Mouse (Mus musculus): Measurements from ENCODE around the gene Exoc5.

Exoc5 gene

DNA sequence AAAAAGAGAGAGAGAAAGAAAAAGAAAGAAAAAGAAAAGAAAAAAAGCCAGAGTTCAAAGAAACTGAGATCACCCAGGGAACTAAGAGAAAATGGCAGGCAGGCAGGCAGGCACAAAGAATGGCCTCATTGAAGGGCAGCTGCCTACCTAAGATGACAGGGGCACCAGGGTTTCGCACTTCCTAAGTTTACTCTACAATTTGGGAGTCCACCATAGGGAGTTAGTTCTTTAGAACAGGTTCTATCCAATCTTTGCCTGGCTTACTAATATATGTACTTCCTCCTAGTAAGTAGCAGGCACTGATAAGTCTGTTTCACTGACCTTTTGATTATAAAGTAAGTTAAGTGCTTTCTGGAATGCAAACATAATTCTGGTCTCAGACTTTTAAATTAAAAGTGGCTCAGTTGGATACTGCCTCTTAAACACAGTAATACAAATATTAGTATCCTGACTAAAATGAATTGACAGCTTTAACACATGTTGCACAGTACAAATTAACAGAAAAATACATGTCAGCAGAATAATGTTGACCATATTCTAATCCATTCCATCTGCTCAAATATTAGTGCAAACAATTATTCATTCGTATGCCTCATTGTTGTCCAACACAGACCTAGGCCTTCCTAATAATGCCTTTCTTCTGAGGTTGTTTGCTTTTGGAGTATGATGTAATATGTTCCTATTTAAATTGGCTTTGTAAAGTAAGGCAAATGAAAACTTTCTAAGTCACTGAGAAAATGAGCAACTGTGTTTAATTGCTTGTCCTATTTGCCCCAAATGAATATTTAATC is 57.9 kb downstream of the Exoc5 start:
- in situ Hi-C loops (cut with MboI, MseI), result no loop called here

DNA sequence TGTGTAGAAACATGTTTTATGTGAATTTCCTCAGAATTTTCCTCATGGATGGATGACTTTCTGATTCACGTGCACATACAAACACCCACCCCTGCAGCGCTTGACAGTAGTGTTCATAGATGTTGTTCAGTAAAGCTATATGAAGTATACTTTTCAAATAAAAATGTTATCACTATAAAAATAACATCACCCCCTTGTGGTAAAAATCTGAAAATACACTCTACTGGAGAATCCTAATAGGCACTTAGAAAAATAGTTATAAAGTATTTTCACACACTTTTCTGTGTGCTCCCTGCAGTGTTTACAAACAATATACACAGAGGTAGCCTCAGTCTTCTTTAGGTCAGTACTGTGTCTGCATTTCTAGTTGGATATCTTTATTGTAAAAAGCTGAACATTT is 58.5 kb downstream of the Exoc5 start:
- in situ Hi-C loops (cut with MboI, MseI), result no loop called here

DNA sequence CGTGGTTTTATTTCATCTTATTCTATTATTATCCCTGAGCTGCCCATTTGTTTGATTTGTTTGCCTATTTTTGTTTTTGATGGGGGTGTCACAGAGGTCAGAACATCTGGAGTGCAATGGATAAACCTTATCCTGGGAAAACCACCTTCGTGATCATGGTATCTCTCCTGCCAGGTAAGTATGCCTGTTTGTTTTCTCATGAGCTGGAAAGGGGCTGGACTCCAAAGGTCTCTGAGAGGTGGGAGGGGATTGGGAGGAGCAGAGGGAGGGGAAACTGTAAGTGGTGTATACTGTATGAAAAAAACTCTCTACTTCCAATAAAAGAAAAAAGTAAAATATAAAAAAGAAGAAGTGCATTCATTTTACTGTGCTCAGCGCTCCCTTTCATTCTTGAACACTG is 64.8 kb downstream of the Exoc5 start:
- in situ Hi-C loops (cut with MboI, MseI), result no loop called here

DNA sequence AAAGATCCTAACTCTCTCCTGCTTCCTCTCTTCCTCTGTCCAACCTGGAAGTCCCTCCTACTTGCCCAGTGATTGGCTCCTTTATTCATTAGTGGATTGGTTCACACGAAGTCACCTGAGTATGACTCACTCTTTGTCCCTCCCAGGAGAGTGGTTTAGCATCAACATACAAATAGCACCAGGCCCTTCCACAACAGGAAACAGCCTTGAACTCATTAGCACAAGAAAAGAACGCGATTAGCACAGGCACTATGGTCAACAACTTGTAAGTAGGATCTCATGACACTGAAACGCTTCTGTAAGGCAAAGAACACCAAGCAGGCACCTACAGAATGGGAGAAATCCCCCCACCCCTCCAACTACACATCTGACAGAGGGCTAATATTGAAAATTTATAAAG is 67.7 kb downstream of the Exoc5 start:
- in situ Hi-C loops (cut with MboI, MseI), result no loop called here

DNA sequence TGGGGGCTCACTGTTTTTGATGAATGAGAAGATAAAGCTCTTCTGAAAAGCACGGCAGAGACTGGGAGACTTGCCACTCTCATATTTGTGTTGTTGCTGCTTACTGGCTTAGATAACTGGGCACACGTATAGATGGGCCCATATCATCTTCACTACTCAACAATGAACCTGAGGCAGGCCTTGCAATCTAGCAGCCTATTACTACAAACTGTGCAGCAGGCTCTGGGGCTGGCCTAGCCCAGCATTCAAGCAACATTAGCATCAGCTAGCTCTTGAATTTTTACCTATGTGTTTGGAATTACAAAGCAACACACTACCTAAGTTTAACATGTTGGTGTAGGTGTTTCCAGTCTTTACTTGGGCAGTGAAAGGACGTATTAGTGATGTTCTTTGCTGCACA is 72.6 kb downstream of the Exoc5 start:
- in situ Hi-C loops (cut with MboI, MseI), result no loop called here

DNA sequence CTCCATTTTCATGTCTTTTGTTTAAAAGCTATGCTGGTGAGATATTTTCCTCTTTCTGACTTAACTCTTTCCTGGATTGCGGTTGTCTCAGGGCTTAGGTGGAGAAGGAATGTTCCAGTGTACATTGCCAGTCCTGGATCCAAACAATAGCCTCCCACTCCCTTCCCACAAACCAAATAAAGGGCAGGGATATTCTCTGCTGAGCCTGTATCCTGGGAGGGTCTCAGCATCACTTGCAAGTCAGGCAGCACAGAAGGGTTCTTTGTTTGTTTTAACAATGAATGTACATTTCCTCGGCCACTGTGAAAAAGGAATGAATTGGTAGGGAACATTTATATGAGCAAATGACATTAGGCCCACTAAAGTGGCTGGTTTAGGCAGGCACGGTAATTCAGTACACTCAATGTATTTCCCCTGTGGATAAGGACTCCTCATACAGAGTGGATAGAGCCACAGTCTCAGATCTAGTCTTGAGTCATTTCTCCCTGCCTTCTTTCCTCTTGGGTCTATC is 74.3 kb downstream of the Exoc5 start:
- in situ Hi-C loops (cut with MboI, MseI), result no loop called here

DNA sequence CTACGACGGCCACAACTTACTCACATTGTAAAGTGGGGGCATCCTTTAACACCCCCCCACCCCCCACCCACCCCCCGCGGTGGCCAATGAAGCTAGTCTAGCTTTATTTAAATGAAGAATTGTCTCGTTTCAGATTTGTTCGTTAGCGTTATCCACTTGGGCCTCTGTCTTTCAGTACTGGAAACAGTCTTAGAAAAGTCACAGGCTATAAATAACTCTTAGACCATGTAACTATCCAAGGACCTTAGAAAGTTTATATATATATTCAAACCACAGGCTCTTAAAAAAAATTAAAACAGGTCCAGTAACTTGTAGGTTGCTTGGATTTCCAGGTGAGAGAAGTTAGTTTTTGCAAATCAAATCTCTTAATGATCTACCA is 75.3 kb downstream of the Exoc5 start:
- in situ Hi-C loops (cut with MboI, MseI), result no loop called here

DNA sequence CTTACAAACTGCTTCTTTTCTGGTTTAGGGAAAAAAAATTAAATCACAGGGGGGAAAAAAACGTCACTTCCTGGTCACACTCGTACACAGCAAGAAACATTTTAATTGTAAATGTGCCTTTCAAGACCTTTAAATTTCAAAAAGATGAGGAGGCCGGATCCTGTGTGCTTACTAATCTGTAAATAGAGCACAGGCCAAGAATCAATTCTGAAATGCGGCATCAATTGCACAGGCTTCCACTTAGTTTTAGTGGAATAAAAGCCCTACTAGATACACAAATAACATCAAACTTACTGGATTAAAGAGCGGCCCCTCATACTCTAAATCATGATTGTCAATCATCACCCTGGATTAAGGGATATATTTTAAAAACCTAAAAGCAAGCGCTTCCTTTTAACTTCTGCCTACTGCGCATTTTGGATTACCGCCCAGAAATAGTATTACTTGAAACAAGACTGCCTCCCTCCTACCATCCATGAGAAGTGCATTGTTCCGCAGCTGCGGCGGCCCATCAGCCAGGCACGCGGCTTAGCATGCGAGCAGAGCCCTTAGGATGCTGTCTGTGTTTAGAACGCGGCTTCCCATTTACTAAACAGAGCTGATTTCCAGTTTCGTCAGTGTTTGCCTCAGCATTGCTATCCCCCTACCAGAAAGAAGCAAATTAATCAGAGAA is 75.8 kb downstream of the Exoc5 start:
- in situ Hi-C loops (cut with MboI, MseI), result no loop called here

DNA sequence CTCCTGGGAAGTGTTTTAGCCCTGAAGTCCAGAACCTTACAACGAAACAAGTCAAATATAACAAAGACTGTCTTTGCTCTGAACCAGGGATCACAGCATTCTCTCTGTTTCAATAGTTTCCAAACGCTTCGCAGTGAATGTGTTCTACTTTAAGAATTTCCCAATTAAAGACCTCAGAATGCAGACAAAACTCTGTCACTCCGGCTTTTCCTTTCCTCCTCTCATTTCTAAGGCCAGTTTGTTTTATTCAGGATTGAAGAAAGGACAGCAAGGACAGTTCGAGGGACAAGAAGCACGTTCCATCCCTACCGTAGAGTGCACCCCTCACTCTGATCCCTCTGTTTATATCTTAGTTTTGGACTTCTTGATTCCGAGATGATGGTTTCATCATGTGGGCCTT is 76.6 kb downstream of the Exoc5 start:
- in situ Hi-C loops (cut with MboI, MseI), result no loop called here

DNA sequence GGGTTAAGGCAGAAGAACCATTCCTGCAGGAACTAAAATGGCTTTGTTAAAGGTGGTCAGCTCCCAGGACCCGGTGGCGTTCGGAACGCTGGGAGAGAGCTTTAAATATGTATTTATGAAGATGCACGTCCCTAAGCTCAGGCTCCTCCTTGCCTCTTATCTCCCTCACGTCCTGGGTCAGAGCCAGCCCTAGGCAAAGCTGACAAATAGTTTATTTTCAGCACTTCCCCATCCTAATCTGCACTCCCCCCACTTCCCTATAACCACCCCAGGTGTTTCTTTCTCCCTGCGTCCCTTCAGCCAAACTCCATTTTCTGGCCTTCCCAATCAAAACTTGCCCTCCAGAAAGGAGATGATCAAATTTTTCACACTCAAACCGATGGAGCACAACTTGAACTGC is 80.2 kb downstream of the Exoc5 start:
- in situ Hi-C loops (cut with MboI, MseI), result no loop called here

DNA sequence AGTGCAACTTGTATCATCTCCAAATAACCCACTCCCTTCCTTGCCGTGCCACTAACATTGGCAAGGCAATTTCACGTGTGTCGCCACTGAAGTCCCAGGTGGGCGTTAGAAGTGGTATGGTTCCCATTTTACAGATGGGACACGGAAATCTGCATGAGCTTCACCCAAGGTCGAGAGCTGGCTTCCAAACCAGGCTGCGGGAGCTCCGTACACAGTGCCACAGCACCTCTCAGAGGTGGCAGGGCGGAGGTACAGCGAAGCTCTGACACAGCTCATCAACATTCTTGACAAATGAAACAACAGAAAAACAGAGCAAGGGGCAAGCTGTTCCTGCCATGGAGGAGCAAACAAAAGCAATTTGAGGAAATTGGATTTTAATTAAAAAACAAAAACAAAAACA is 80.8 kb downstream of the Exoc5 start:
- in situ Hi-C loops (cut with MboI, MseI), result no loop called here

DNA sequence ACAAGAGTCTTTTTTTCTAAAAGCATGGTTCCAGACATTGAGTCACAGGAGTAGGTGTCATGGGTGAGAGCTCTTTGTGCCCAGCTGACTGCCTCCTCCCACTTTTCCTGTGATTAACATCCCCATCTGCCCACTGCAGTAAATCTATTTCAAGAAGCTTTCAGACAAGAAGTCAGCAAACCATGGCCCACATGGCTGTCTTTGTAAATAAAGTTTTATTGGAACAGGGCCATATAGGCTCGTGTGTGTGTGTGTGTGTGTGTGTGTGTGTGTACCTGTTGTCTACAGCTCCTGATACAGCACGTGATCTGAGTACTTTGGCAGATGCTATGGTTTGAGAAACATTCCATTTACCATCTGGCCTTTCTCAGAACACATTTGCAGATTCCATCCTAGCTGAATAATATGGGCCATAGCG is 87.5 kb downstream of the Exoc5 start:
- in situ Hi-C loops (cut with MboI, MseI), result no loop called here

DNA sequence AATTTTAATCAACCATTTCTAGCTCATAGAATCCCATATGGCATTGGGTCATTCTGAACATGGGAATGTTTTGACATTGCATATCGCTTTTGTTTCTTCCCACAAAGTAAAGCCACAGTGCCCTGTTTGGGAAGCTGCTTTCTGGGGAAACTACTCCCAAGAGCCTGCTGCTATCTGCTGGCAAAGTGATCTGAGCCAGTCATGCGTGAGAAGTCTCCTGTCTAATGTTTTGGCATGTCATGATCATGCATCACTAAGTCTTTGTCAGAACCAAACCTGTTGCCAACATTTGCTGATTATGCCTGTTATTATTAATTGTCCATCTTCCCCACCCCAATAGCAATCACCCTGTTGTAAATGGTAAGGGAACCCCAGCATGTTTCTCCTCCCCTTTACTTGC is 94.9 kb downstream of the Exoc5 start:
- in situ Hi-C loops (cut with MboI, MseI), result no loop called here

DNA sequence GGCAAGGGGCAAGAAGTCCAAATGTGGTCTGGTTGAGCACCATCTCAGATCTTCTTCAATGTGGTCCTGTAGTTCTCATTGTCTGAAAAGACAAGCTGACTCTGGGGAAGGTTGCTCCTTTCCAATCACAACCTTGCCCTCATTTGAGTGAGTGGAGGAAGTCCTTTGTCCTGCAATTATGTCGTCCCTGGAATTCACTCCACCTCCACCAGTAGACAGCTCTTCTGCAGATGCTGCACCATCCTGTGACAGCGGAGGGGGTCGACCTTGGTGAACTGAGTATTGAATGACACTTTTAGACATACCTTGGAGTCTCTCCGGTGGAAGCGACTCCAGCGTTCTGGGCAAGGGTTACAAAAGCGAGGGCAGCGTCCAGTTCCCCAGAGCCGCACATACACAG is 97.8 kb downstream of the Exoc5 start:
- in situ Hi-C loops (cut with MboI, MseI), result no loop called here

Data from regulatory T cell (primary cell).